Mouse (Mus musculus) naive thymus-derived CD4-positive, alpha-beta T cell, adult 2 months (primary cell): Measurements from ENCODE around the gene Atp6v0e.
A peak's percentile ranks its signal among the peaks of the same experiment; 100 is the strongest.

ENCODE experiments used
- DNase-seq: peaks from one replicate; pipeline ENCODE4 v3.0.0-alpha.2; 2011; ENCODE audit warnings: low read depth

The Atp6v0e gene

GRCm38 (mm10) chr17:26686334-26687000, 23.4 kb downstream of the Atp6v0e start:
- DNase-seq, result no peak

- DNase-seq, result no peak
These were observed 26.0 kb downstream of the Atp6v0e start for GRCm38 (mm10) chr17:26688795-26689735.

GRCm38 (mm10) chr17:26689810-26690209, 26.8 kb downstream of the Atp6v0e start:
- no peak for DNase-seq

- DNase-seq, result no peak
These were observed 27.2 kb downstream of the Atp6v0e start for GRCm38 (mm10) chr17:26690236-26690635.

GRCm38 (mm10) chr17:26691110-26691509, 28.1 kb downstream of the Atp6v0e start:
- DNase-seq, result no peak

- no peak for DNase-seq
These were observed 30.4 kb downstream of the Atp6v0e start for GRCm38 (mm10) chr17:26693424-26693823.

- DNase-seq, result no peak
These were observed 31.1 kb downstream of the Atp6v0e start for GRCm38 (mm10) chr17:26694171-26694570.

- no peak for DNase-seq
These were observed 32.2 kb downstream of the Atp6v0e start for GRCm38 (mm10) chr17:26695193-26695592.

- DNase-seq, result peak; percentile 58
These were observed 35.8 kb downstream of the Atp6v0e start for GRCm38 (mm10) chr17:26698846-26699245.

- DNase-seq, result no peak
These were observed 37.0 kb downstream of the Atp6v0e start for GRCm38 (mm10) chr17:26699819-26700616.

GRCm38 (mm10) chr17:26701565-26701964, 38.5 kb downstream of the Atp6v0e start:
- no peak for DNase-seq

GRCm38 (mm10) chr17:26702621-26703020, 39.6 kb downstream of the Atp6v0e start:
- DNase-seq, result no peak

GRCm38 (mm10) chr17:26703671-26704070, 40.6 kb downstream of the Atp6v0e start:
- DNase-seq, result no peak

GRCm38 (mm10) chr17:26705463-26706359, 42.7 kb downstream of the Atp6v0e start:
- no peak for DNase-seq

- DNase-seq, result no peak
These were observed 44.0 kb downstream of the Atp6v0e start for GRCm38 (mm10) chr17:26707066-26707465.

- no peak for DNase-seq
These were observed 45.5 kb downstream of the Atp6v0e start for GRCm38 (mm10) chr17:26708499-26708898.

- no peak for DNase-seq
These were observed 46.1 kb downstream of the Atp6v0e start for GRCm38 (mm10) chr17:26708993-26709590.

GRCm38 (mm10) chr17:26710049-26710448, 47.0 kb downstream of the Atp6v0e start:
- DNase-seq, result no peak

GRCm38 (mm10) chr17:26715271-26715758, 52.3 kb downstream of the Atp6v0e start, which contains the start of gene Crebrf:
Gene Crebrf (plus strand): TSS chr17:26715650.
- DNase-seq, result peak; percentile 98

- peak; percentile 98 for DNase-seq
These were observed 53.1 kb downstream of the Atp6v0e start for GRCm38 (mm10) chr17:26715916-26716717.
